Mouse (Mus musculus) right cerebral cortex, postnatal 4 days (tissue): ENCODE results near the gene Atg2b.

Experiments used
- DNase-seq: peaks from one replicate; pipeline ENCODE4 v3.0.0-alpha.2; 2022

Atg2b gene

GRCm38 (mm10) chr12:105590786-105591185, 94.2 kb downstream of the Atg2b start:
- DNase-seq = no peak

GRCm38 (mm10) chr12:105587526-105587925, 97.5 kb downstream of the Atg2b start:
- no peak for DNase-seq

- peak; percentile 75 for DNase-seq
These were observed 100.2 kb downstream of the Atg2b start for GRCm38 (mm10) chr12:105584851-105585250.

- no peak for DNase-seq
These were observed 101.5 kb downstream of the Atg2b start for GRCm38 (mm10) chr12:105583484-105583883.

- DNase-seq = no peak
These were observed 102.5 kb downstream of the Atg2b start for GRCm38 (mm10) chr12:105582486-105582885.

GRCm38 (mm10) chr12:105580490-105580889, 104.5 kb downstream of the Atg2b start:
- DNase-seq = no peak

- DNase-seq = no peak
These were observed 110.7 kb downstream of the Atg2b start for GRCm38 (mm10) chr12:105574356-105574755.

GRCm38 (mm10) chr12:105572622-105573021, 112.4 kb downstream of the Atg2b start:
- no peak for DNase-seq

- DNase-seq = no peak
These were observed 113.1 kb downstream of the Atg2b start for GRCm38 (mm10) chr12:105571867-105572266.
